Mouse (Mus musculus) heart, embryonic 14.5 days (tissue): ENCODE results near the gene Camsap2. TPM values are rescaled to one million over a fixed set of nuclear protein-coding genes. Genes with fewer than 3 reads are reported as not detected.

Experiments
- ATAC-seq: fragments of 200-750 bp; cut with Nextera tagmentation; 2 replicates; pipeline ENCODE4 v1.8.0; 2017; ENCODE audit warnings: low read depth, moderate TSS enrichment; ENCODE audit not compliant: insufficient number of reproducible peaks, insufficient read depth, low FRiP score
- H3K27ac ChIP-seq, 2 experiments: fragments of 200-500 bp in 1 of 2; fragments of 300-500 bp in 1 of 2; sonication (generic) in 1 of 2; replicated peaks in 1 of 2; 2 replicates each; pipeline ENCODE4 v1.5.1; 2012 to 2014; ENCODE audit warnings: low read depth in 2 of 2, low read length in 2 of 2, control low read depth in 1 of 2, mild to moderate bottlenecking in 1 of 2, mixed read lengths in 1 of 2; ENCODE audit not compliant: control insufficient read depth in 1 of 2, insufficient read depth in 1 of 2
- H3K27me3 ChIP-seq: fragments of 300-500 bp; sonication (generic); 2 replicates; pipeline ENCODE4 v1.6.1; 2014; ENCODE audit warnings: mild to moderate bottlenecking, low read length, control low read depth; ENCODE audit not compliant: control insufficient read depth, insufficient read depth
- H3K36me3 ChIP-seq: fragments of 300-500 bp; sonication (generic); 2 replicates; pipeline ENCODE4 v1.6.1; 2014; ENCODE audit warnings: mild to moderate bottlenecking, control low read depth, low read length, mixed read lengths; ENCODE audit not compliant: control insufficient read depth, insufficient read depth
- H3K4me1 ChIP-seq, 2 experiments: fragments of 200-500 bp in 1 of 2; fragments of 300-500 bp in 1 of 2; sonication (generic) in 1 of 2; 2 replicates each; pipeline ENCODE4 v1.6.1; 2012 to 2014; ENCODE audit warnings: low read length in 2 of 2, control low read depth in 1 of 2, mixed read lengths in 1 of 2; ENCODE audit not compliant: control insufficient read depth in 2 of 2, insufficient read depth in 2 of 2
- H3K4me2 ChIP-seq: fragments of 300-500 bp; sonication (generic); 2 replicates; pipeline ENCODE4 v1.6.1; 2014; ENCODE audit warnings: mild to moderate bottlenecking, low read length
- H3K4me3 ChIP-seq, 2 experiments: fragments of 200-500 bp in 1 of 2; fragments of 300-500 bp in 1 of 2; sonication (generic) in 1 of 2; 2 replicates each; pipeline ENCODE4 v1.5.1; 2012 to 2014; ENCODE audit warnings: low read length in 2 of 2, mild to moderate bottlenecking in 2 of 2, control low read depth in 1 of 2, low read depth in 1 of 2, moderate library complexity in 1 of 2; ENCODE audit not compliant: control insufficient read depth in 1 of 2, insufficient read depth in 1 of 2
- H3K9ac ChIP-seq: fragments of 300-500 bp; sonication (generic); 2 replicates; pipeline ENCODE4 v1.6.1; 2014; ENCODE audit warnings: mild to moderate bottlenecking, low read length
- H3K9me3 ChIP-seq: fragments of 300-500 bp; sonication (generic); 2 replicates; pipeline ENCODE4 v1.6.1; 2016; ENCODE audit warnings: low read length, control low read depth; ENCODE audit not compliant: control insufficient read depth
- WGBS: fragments of 180-500 bp; shearing (Covaris S2); extraction: QIAGEN DNeasy Blood & Tissue Kit; methylation state at CpG from one replicate; pipeline ENCODE4 v1.1.7; 2014; 5-methylcytosine and 5-hydroxymethylcytosine counted together
- polyA plus RNA-seq: library from polyadenylated mRNA; unstranded; fragments of >200 nt; fragmentation: Nextera tagmentation; extraction: Ambion mirVana; gene quantifications from 2 replicates; pipeline ENCODE4 v1.2.1, GENCODE M21; 2014

The Camsap2 gene
- polyA plus RNA-seq, 1 experiment from 2014 or later: 13.0 TPM

GRCm38 (mm10) chr1:136244469-136244868 lies 101.4 kb downstream of the Camsap2 start:
- WGBS: 73% methylated on average over 5 of the region's 5 CpGs
- no peak overlapping the region for H3K27ac ChIP-seq
- no peak for ATAC-seq
- H3K36me3 ChIP-seq: no peaks in the 10 kb centered on the region
- H3K4me3 ChIP-seq: no peak overlapping the region
- no peaks in the 10 kb centered on the region for H3K9me3 ChIP-seq
- no peak overlapping the region for H3K4me2 ChIP-seq
- H3K9ac ChIP-seq: no peak overlapping the region
- no peaks in the 10 kb centered on the region for H3K27me3 ChIP-seq
- H3K4me1 ChIP-seq: no peaks in the 10 kb centered on the region

GRCm38 (mm10) chr1:136241801-136242200 lies 104.1 kb downstream of the Camsap2 start:
- no peaks in the 10 kb centered on the region for H3K4me1 ChIP-seq
- H3K9ac ChIP-seq: no peak overlapping the region
- H3K4me2 ChIP-seq: no peak overlapping the region
- WGBS: 81% methylated on average over 7 of the region's 7 CpGs
- H3K27ac ChIP-seq: no peak overlapping the region
- H3K9me3 ChIP-seq: no peaks in the 10 kb centered on the region
- H3K36me3 ChIP-seq: no peaks in the 10 kb centered on the region
- no peak for ATAC-seq
- no peak overlapping the region for H3K4me3 ChIP-seq
- no peaks in the 10 kb centered on the region for H3K27me3 ChIP-seq

- Histone ChIP-seq H3K9ac (no peak overlapping the region), H3K4me1 (peaks cover 0 to 10% of the 10 kb centered on the region in 2 experiments; a peak in 2 of 4 replicates), H3K4me3 (no peak overlapping the region), H3K27me3 (peaks cover 17% of the 10 kb centered on the region; the same call in 1 of the 2 replicates), H3K4me2 (no peak overlapping the region), H3K36me3 (no peaks in the 10 kb centered on the region), H3K27ac (no peak overlapping the region), H3K9me3 (no peaks in the 10 kb centered on the region)
- no peak for ATAC-seq
- 80% methylated on average over 4 of the region's 4 CpGs for WGBS
Measured at GRCm38 (mm10) chr1:136238495-136238894, 107.4 kb downstream of the Camsap2 start.

- Histone ChIP-seq H3K9me3 (no peaks in the 10 kb centered on the region), H3K4me1 (peaks cover 0 to 12% of the 10 kb centered on the region in 2 experiments; a peak in 2 of 4 replicates), H3K4me2 (peak overlapping the region; percentile 91), H3K9ac (peak overlapping the region; percentile 51), H3K27ac (no peak overlapping the region), H3K36me3 (no peaks in the 10 kb centered on the region), H3K4me3 (peak overlapping the region; percentile 53 to 58), H3K27me3 (peaks cover 46% of the 10 kb centered on the region)
- no peak for ATAC-seq
- WGBS: 7% methylated on average over 9 of the region's 9 CpGs
Measured at GRCm38 (mm10) chr1:136234595-136235092, 111.3 kb downstream of the Camsap2 start.

- WGBS: 1% methylated on average over 50 of the region's 51 CpGs
- Histone ChIP-seq H3K27ac (no peak within 1 kb of the TSS), H3K9ac (peak within 1 kb of the TSS; percentile 51), H3K4me3 (peak within 1 kb of the TSS; percentile 53 to 58), H3K27me3 (peaks cover 52% of the 10 kb centered on the region), H3K4me1 (peaks cover 0 to 12% of the 10 kb centered on the region in 2 experiments; a peak in 2 of 4 replicates), H3K36me3 (no peaks in the 10 kb centered on the region), H3K4me2 (peak within 1 kb of the TSS; percentile 91), H3K9me3 (no peaks in the 10 kb centered on the region)
- peak; percentile 24; the same call in 1 of the 2 replicates for ATAC-seq
Measured at GRCm38 (mm10) chr1:136233892-136234594, 111.9 kb downstream of the Camsap2 start, which contains the start of gene Inava. Inava (minus strand) TSS chr1:136234264.

GRCm38 (mm10) chr1:136232986-136233790 lies 112.7 kb downstream of the Camsap2 start:
- peak overlapping the region; percentile 51; the same call in 1 of the 2 replicates for H3K9ac ChIP-seq
- peaks cover 54% of the 10 kb centered on the region for H3K27me3 ChIP-seq

GRCm38 (mm10) chr1:136232285-136232926 lies 113.5 kb downstream of the Camsap2 start:
- H3K9me3 ChIP-seq: no peaks in the 10 kb centered on the region
- H3K27ac ChIP-seq: no peak overlapping the region
- H3K4me1 ChIP-seq: peaks cover 12 to 27% of the 10 kb centered on the region in 2 experiments
- no peak overlapping the region for H3K9ac ChIP-seq
- H3K36me3 ChIP-seq: no peaks in the 10 kb centered on the region
- 14% methylated on average over 9 of the region's 9 CpGs for WGBS
- no peak overlapping the region for H3K4me3 ChIP-seq
- no peak for ATAC-seq
- H3K4me2 ChIP-seq: peak overlapping the region; percentile 91; the same call in 1 of the 2 replicates
- H3K27me3 ChIP-seq: peaks cover 54% of the 10 kb centered on the region

More at GRCm38 (mm10) chr1:136232986-136233790, 112.7 kb downstream of the Camsap2 start:
- ATAC-seq: no peak
- no peaks in the 10 kb centered on the region for H3K9me3 ChIP-seq
- no peak overlapping the region for H3K27ac ChIP-seq
- peak overlapping the region; percentile 91 for H3K4me2 ChIP-seq
- H3K4me3 ChIP-seq: peak overlapping the region; percentile 53 to 58
- 3% methylated on average over 23 of the region's 23 CpGs for WGBS
- H3K4me1 ChIP-seq: peaks cover 7 to 19% of the 10 kb centered on the region in 2 experiments
- no peaks in the 10 kb centered on the region for H3K36me3 ChIP-seq
